Mouse (Mus musculus): ENCODE results near the gene Arhgap18.

Arhgap18 gene

DNA sequence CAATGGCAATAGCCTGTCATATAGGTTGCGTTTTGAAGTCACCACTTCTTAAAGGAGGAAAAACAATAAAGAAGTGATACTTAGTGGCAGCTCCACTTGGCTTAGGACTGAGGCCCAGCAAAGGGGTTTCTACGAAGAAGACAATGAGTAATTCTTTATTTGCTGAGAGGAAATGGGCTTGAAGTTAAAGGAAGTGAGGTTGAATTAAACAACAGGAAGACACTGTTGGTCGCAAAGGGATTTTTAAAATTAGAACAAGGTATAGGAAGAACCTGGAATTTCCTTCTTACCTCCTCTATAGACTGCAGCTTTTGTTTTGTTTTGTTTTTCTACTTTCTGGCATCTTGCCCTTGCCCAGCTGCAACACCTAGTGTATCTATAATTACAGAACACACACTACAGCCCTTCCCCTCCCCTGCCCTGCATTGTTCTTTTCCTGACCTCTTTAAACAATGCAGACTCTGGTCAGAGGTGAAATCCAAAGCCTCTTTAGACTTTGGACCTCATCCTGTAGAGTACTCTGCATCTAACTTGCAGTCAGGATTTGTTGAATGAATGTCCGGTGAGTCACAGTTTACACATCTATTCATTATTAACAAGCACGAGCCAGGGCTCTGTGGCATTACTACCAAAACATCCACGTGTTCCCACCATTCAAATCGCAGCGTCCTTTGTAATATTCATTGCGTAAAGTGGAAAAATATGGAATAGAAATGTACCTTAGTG, 75.4 kb downstream of the Arhgap18 start:
- no peak for DNase-seq (ENCODE audit: extremely low spot score, low spot score)

DNA sequence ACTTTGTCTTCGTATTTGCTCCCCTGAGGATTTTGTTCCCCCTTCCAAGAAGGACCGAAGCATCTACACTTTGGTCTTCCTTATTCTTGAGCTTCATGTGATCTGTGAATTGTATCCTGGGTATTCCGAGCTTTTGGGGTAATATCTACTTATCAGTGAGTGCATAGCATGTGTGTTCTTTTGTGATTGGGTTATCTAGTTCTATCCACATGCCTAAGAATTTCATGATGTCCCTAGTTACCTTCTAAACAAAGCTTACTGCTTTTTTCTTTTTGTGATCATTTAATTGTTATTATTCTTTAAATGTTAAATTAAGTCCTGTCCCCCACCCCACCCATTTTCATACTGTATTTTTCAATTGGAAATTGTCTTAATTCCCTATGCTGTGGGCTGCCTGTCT, 78.8 kb downstream of the Arhgap18 start:
- no peak for DNase-seq (ENCODE audit: extremely low spot score, low spot score)

DNA sequence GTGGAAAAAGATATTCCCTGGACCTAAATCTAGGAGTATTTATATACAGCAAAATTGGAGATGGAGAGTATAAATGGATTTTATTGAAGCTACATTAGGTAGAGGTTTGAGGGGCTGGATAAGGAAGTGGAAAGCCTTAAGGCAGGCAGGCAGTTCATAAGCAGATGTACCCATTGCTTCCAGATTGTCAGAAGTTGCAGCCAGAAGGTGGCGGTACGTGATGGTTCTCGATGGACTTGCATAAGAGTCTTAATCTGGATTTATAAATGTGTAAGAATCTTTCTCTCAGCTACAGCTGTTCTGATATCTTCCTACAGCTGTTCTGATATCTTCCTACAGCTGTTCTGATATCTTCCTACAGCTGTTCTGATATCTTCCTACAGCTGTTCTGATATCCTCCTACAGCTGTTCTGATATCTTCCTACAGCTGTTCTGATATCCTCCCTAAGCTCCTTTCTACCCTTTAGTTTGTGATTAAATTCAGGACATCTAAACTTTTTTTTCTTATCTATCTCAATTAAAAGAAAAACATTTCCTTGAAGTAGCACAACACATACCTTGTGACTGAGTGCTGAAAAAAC, 79.5 kb downstream of the Arhgap18 start:
- no peak for DNase-seq (ENCODE audit: extremely low spot score, low spot score)

DNA sequence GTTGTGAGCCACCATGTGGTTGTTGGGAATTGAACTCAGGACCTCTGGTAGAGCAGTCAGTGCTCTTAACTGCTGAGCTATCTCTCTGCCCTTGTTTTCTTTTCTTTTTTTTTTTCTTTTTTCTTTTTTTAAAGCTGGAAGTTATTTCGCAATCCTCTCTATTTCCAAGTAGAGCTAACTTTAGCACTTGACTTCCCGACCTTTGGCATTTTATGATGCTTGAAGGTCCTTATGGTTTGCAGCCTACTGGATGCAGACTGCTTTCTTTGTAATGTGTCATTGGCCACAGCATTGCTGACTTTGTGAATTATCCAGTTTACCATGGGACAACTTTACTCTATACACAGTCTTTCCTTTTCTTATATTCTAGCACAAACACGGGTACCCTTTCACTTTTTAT, 80.2 kb downstream of the Arhgap18 start:
- DNase-seq (ENCODE audit: extremely low spot score, low spot score), result no peak

DNA sequence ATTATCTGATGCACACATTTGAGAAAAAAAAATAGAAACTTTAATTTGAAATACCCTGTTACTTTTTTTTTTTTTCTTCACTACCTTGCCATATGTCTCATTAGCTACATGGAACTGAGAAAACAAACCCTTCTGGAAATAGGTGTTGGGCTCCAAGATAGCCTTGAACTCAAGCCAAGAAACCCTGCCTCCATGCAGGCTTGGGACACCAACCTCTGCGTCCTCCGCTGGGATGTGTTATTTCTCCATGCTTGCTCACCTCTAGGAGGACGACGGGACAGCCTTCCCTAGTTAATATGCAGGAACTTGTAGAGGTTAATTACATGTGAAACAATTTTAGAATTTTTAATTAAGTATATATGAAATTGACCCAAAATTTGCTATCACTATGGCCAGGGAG, 96.1 kb downstream of the Arhgap18 start:
- DNase-seq (ENCODE audit: extremely low spot score, low spot score), result no peak

DNA sequence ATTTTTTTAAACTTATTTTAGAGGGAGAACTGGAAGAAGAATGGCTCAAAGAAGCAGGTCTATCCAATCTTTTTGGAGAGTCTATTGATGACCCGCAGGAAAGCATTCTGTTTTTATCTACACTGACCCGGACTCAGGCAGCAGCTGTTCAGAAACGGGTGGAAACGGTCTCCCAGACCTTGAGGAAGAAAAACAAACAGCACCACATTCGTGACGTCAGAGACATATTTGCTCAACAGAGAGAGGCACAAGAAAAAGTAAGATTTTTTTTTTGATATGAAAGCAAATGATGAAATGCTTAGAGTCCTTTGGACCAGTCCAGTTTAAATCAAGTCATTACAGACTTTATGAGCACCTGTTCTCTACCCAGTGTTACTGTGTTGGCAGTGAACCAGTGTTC, 96.6 kb downstream of the Arhgap18 start:
- DNase-seq (ENCODE audit: extremely low spot score, low spot score), result no peak

DNA sequence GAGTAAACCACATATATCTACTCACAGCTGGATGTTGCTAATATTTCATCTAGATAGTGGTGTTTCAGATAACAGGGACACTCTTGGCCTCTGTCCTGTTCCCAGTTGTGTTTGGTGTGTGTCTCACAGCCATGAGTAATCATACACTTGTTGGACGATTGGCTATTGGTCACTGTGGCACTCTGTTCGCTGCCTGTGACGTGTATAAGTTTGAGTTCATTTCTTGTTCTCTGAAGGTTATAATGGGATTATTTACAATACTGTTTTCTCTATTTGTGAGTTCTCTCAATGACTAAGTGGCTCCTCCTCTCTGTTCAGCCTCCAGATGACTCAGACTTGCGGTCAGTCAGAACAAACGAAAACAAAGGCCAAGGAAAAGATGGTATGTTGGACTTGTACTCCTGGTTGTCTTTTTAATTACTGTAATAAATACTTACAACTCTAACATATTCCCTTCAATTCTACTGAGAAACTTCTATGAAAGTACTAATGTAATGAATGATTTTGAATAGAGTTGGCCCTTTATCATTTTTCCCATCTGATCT, 101.4 kb downstream of the Arhgap18 start:
- DNase-seq (ENCODE audit: extremely low spot score, low spot score), result no peak

DNA sequence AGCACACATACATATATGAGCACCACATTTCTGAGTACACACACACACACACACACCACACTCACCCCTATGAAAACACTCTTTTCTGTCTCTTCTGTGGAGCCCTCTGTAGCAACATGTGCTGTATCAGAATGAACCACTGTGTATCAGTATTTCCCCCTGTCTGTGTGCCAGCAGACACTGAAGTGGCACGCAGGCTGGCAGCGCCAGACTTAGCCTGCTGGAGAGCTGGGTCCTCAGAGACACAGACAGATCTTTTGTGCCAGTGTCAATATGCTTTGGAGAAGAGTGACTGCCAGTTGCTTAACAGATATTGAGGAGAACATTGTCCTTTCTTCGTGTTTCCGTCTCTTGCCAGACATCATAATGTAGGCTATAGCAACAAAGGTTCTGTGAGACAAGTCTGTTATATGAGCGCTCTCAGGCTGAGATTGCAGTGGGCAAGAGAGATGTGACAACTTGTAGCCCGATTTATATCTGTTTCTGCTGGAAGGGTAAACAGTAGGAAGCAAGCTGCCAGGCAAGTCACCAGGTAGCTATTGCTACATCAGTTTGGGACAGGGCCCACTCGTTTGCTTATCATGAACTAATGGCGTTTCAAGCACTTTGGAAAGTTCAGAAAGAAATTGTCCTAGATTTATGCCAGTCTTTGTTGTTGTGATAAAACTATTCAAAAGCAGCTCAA, 102.8 kb downstream of the Arhgap18 start:
- no peak for DNase-seq (ENCODE audit: extremely low spot score, low spot score)

DNA sequence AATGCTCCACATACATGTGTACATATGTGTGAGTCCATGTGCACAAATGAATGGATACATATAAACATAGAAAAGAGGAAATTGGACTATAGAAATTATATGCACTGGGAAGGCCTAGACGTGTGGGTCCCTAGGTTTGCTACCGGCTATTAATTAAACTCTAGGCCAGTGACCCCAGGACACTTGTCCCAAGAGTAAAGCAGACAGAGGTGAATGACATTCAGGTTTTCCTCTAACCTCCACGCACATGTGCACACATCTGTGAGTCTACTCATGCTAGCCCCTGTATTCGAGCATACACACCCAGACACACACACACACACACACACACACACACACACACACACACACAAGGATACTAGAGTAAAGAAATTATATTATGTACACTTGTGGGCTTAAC, 104.4 kb downstream of the Arhgap18 start:
- no peak for DNase-seq (ENCODE audit: extremely low spot score, low spot score)

DNA sequence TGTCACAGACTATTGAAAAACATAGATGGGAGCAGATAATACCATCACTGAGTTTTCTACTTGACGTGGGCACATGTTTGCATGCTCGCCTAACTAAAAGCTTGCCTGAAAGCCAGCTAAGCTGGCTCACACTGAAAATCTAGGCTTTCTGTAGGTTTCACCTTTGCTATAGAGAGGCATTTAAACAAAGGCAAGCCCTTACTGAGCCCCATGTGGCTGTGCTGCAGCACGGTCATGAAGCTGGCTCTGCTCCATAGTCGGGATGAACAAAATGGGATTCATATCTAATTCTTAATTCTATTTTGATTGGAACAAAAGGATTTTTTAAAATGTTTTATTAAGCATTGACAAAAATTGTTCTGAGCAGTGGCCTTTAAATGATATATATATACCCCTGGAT, 105.3 kb downstream of the Arhgap18 start:
- DNase-seq (ENCODE audit: extremely low spot score, low spot score), result no peak

DNA sequence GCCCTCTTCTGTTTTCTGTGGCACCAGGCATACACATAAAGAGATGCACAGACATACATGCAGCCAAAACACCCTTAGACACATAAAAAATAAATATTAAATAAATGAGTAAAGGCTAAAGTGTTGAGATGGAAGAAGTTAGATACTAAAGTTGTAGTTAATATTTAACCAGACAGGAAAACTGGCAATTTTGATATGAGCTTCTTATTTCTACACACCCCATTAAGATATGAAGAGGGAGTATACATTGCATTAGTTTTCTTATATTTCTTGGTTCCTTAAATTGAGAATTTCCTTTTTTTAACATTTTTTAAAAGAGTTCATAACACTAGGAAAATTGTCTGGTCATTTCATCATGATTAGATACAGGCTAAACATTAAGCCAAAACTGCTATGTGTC, 108.0 kb downstream of the Arhgap18 start:
- DNase-seq (ENCODE audit: extremely low spot score, low spot score), result no peak

DNA sequence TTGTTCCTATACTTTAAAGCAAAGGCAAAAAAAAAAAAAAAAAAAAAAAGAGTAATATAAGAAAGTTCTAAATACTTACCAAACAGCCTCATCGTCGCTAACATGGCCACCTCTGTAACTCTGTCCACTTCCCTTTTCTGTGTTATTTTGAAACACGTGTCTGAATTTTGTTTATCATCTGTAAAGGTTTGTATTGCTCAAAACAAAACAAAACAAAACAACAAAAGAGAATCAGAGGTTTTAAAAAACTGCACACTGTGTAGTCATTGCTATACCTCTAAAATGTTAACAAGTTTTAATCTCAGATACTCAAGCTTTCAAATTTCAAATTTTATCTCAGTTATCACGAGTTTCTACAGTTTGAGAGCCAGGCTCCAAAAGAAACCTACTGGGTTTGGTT, 109.0 kb downstream of the Arhgap18 start:
- DNase-seq (ENCODE audit: extremely low spot score, low spot score), result no peak

DNA sequence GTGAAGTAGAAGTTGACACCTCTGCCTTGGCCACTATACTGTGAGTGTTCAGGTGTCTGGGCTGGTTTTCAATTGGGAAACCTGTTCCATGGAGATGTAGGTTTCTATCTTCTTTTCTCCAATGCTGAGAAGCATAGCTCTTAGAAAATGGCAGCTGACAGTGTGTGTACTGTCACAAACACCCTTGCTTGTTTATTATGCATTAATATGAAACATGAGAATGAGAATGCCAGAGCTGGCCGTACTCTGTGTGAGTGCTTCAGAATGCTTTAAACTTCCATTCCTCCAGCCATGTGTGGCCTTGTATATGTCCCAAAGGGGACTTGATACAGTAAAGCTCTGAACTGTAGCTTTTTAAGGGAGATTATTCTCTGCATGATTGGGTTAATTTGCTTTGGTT, 110.8 kb downstream of the Arhgap18 start:
- DNase-seq (ENCODE audit: extremely low spot score, low spot score), result no peak

DNA sequence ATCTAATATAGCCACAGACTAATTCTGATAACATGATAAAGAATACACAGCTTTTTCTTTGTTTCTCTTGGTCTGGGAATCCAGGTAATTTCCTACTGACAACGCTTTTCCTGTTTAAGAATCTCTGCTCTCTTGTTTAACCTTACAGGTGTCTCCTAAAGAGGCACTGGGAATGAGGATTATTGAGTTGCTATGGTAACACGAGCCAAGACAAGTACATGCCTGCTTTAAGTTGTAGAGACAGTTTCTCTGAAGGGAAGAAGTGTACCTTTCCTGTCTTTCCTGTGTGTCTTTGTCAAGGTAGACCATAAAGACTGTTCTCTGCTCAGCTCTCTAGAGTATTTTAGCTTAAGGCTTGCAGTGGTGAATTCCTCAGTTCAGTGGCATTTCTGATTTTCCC, 117.6 kb downstream of the Arhgap18 start:
- DNase-seq (ENCODE audit: extremely low spot score, low spot score), result no peak

DNA sequence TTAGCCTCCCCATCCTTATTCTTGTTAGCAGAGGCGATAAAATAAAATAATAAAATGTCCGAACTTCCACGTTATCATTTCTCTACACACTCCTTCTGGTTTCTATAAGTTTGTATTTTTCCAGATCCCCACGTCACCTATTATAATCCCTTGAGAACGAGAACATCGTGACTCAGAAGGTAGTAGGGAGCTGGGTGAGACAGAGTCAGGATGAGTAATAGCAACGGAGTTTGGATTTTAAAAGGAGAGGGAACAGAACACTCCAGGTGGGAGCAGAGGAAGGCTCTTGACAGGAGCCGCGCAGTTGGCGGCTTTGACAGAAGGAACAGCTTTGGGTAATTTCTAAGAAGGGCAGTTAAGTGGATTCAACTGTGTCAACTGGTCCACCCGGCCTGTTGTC, 124.1 kb downstream of the Arhgap18 start:
- no peak for DNase-seq (ENCODE audit: extremely low spot score, low spot score)

DNA sequence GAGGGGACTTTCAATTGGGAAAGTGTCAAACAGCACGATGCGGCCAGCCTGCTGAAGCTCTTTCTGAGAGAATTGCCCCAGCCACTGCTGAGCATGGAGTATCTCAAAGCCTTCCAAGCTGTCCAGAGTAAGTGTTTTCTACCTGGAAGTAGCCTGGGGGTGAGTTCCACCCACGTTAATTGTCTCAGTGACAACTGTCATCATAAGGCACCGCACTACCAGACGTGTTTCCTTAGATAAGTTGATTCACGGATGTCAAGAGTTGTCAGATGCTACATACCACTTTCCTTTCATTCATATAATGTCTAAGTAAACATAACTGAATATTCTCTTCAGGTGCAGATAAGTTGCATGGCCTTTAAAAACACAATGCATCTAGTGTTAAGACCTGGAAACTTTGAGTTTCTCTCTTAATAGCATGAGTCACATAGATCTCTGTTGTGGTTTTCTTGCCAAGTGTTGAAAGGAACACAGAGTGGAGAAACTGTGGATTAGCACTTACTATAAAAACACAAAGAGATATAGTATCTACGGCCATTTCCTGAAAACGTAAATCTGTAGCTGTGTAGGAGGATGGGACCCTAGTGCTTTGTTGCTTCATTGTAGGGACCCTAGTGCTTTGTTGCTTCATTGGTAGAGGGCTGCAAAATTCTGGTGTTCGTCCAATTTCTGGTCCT, 125.8 kb downstream of the Arhgap18 start:
- DNase-seq (ENCODE audit: extremely low spot score, low spot score), result no peak

DNA sequence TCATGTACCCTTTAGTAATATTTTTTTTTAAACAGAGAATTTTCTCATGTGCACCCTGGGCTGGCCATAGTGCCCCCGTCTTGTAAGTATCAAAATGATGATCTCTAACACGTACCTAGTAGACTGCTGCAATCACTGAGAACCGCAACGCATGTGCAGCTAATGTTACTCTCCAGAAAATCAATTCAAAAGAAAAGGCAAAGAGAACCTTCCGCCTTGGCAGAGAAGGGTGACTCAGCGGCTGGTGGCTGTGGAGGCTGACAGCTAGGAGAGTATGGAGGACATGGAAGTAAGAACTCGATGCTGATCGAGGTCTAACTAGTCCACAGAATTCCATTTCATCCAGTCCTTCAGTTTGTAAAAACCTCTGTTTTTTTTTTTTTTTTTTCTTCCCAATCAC, 131.7 kb downstream of the Arhgap18 start:
- DNase-seq (ENCODE audit: extremely low spot score, low spot score), result no peak

DNA sequence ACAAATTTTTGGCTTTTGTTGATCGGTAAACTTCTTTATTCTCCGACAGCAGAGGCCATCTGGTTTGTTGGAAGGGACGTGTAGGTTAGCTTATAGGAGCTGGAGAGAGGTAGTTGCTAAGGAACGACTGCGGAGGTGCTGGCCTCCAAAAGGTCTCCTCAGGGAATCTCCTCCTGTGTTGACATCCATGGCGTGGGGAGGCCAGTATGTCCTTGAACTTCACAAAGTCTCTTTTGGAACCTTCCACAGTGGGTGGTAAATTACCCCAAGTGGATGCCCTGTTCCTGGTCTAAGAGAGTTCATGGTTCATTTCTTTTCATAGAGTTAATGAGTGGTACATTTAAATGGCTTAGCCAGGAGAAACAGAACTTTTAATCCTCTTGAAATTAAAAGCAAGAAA, 136.0 kb downstream of the Arhgap18 start:
- no peak for DNase-seq (ENCODE audit: extremely low spot score, low spot score)

DNA sequence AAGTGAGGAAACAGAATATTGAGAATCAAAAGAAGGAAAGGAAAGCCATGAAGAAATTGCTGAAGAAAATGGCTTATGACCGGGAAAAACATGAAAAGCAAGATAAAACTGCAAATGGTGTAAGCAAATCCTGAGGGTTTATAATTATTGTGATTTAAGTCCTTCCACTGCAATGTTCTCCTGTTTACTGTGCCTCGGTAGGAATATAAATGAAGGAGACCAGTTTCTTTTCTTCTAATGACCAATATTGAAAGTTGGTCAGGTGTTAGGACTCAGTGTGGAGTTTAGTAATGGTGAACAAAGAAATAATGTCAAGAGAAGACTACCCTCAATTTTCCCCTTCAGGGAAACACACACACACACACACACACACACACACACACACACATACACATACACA, 136.5 kb downstream of the Arhgap18 start:
- no peak for DNase-seq (ENCODE audit: extremely low spot score, low spot score)

DNA sequence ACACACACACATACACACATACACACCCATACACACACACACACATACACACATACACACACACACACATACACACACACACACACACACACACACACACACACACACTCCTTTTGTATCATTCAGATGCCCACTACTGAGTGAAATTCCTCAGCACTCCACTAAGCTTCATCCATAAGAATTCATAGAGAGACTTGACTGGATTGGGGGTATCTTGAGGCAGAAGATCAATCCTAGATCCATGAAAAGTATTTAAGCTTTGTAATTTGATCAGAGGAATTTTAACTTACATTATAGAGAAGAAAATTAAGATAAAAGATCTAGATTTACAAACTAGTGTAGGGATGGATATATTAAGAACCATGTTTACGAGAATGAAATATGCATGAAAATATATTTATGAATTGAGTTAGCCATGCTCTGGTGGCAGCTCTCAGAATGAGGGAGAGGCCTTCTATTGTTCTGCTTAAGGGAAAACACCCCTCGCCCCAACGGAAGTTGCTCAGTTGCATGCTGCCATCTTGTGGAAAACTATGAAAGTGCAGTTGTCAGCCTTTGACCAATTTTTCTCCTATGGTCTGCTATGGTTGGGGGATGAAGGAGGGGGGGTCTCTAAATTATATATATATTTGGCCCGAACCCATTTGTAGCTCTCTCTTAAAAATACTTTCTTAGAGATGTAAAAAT, 137.2 kb downstream of the Arhgap18 start:
- DNase-seq (ENCODE audit: extremely low spot score, low spot score), result peak; percentile 66

DNA sequence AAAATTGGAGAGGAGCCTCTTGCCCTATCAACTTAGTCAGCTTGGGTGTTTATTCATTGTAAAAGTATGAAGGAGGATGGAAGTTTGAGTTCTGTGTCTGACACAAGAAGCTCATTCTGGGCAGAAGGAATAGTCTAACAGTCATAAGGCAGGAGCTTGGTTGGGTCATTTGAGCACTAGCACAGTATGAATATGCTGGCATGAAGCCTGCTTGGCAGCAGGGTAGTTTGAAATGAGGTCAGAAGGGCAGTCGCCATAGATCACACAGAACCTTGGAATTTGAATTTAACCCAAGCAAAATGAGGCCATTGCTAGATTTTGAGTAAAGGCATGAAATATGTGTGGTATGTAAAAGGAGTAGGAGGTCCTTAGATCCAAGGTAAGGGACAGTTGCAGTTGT, 139.9 kb downstream of the Arhgap18 start:
- DNase-seq (ENCODE audit: extremely low spot score, low spot score), result no peak

DNA sequence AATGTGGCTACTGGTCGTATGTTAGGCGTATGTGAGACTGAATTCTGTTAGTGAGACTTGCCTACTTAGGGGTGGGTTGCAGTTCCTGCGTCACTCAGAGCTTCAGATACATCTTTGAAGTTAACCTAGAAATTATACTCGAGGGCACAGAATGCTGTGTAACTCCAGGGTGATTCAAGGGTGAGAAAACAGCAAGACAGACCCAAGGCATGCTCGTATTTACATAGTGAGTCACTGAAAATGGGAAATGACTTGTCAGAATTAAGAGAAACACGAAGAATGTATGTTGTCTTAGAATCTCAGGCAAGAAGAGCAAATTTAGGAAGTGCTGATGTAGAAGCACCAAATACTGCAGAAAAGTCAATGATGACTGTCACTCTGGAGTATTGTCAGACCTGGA, 142.5 kb downstream of the Arhgap18 start:
- DNase-seq (ENCODE audit: extremely low spot score, low spot score), result no peak

Measured in neural tube, embryonic 10.5 days (tissue).